Mouse (Mus musculus) embryonic stem cell, embryonic (primary cell): Measurements from ENCODE around the gene Stap2.

Experiments
- CTCF ChIA-PET, 4 experiments: fragments of 300-600 bp in 2 of 4; fragments of 350-600 bp in 2 of 4; sonication (Branson Sonifier 250); formaldehyde crosslinking; loops; one replicate each; lab custom pipeline; 2022; ENCODE audit warnings: inconsistent platforms in 2 of 4; lab: Charles Lee
- POLR2A ChIA-PET, 4 experiments: fragments of 300-600 bp in 2 of 4; fragments of 350-600 bp in 2 of 4; sonication (Branson Sonifier 250); formaldehyde crosslinking; loops; one replicate each; lab custom pipeline; 2022; ENCODE audit warnings: antibody characterized with exemption in 4 of 4, inconsistent platforms in 1 of 4; lab: Charles Lee

Stap2 gene

GRCm38 (mm10) chr17:56032127-56032733 is 26.8 kb upstream of the Stap2 start:
- CTCF ChIA-PET: interaction anchor here (0.6 to 3.0 kb wide), 12 partner anchors 14 to 650 kb away, joined by 3 to 14 read pairs (median 4); no protein-coding TSS in a partner anchor

GRCm38 (mm10) chr17:56031431-56031830 is 26.0 kb upstream of the Stap2 start:
- POLR2A ChIA-PET: interaction anchor here in 3 of 4 experiments (0.5 to 11.8 kb wide), 13 partner anchors 8 to 581 kb away, joined by 3 to 97 read pairs (median 9); partner anchors contain the start of genes Chaf1a (in 2 of the 3), Hdgfl2 (in 1 of the 3) and Ubxn6 (in 1 of the 3)
- CTCF ChIA-PET: interaction anchor here in 2 of 4 experiments (0.6 to 1.8 kb wide), 2 partner anchors 9 to 288 kb away, joined by 5 to 6 read pairs; partner anchors contain the start of gene Chaf1a (in 1 of the 2)

More at GRCm38 (mm10) chr17:56032127-56032733, 26.8 kb upstream of the Stap2 start:
- POLR2A ChIA-PET: interaction anchor here (0.6 to 11.8 kb wide), 24 partner anchors 8 to 619 kb away, joined by 3 to 97 read pairs (median 4); partner anchors contain the start of genes Chaf1a (in 2 of the 4), Yju2 (in 2 of the 4), Hdgfl2 (in 1 of the 4) and Shd (in 1 of the 4)

- ChIA-PET CTCF (interaction anchor here in 2 of 4 experiments (0.6 to 1.8 kb wide), 3 partner anchors 10 to 288 kb away, joined by 4 to 6 read pairs (median 5); partner anchors contain the start of gene Chaf1a (in 1 of the 2)), POLR2A (interaction anchor here in 3 of 4 experiments (0.5 to 11.8 kb wide), 13 partner anchors 10 to 581 kb away, joined by 3 to 97 read pairs (median 9); partner anchors contain the start of genes Chaf1a (in 1 of the 3) and Hdgfl2 (in 1 of the 3))
These were observed 25.5 kb upstream of the Stap2 start for GRCm38 (mm10) chr17:56030919-56031318.

- ChIA-PET POLR2A (interaction anchor here in 3 of 4 experiments (0.6 to 11.8 kb wide), 17 partner anchors 10 to 88 kb away, joined by 3 to 97 read pairs (median 6); partner anchors contain the start of genes Chaf1a (in 2 of the 3) and Hdgfl2 (in 1 of the 3)), CTCF (interaction anchor here in 2 of 4 experiments (0.9 to 1.8 kb wide), 3 partner anchors 10 to 12 kb away, joined by 4 to 5 read pairs (median 4); partner anchors contain the start of gene Chaf1a (in 1 of the 2))
These were observed 25.0 kb upstream of the Stap2 start for GRCm38 (mm10) chr17:56030238-56030870.

GRCm38 (mm10) chr17:56027801-56028441 is 22.5 kb upstream of the Stap2 start:
- POLR2A ChIA-PET: interaction anchor here (0.6 to 11.8 kb wide), 13 partner anchors 8 to 146 kb away, joined by 3 to 97 read pairs (median 7); partner anchors contain the start of genes Sh3gl1 (in 3 of the 4), Chaf1a (in 2 of the 4) and Hdgfl2 (in 1 of the 4)
- CTCF ChIA-PET: interaction anchor here in 3 of 4 experiments (0.6 to 2.3 kb wide), 8 partner anchors 8 to 173 kb away, joined by 3 to 8 read pairs (median 4); partner anchors contain the start of gene Sh3gl1 (in 3 of the 3)

- ChIA-PET POLR2A (interaction anchor here in 3 of 4 experiments (0.8 to 11.8 kb wide), 9 partner anchors 8 to 54 kb away, joined by 3 to 97 read pairs (median 4); partner anchors contain the start of genes Chaf1a (in 2 of the 3) and Sh3gl1 (in 1 of the 3)), CTCF (interaction anchor here in 1 of 4 experiments (1.0 to 1.4 kb wide), 2 partner anchors 10 to 17 kb away, joined by 3 to 7 read pairs; partner anchors contain the start of gene Sh3gl1)
These were observed 21.5 kb upstream of the Stap2 start for GRCm38 (mm10) chr17:56026881-56027280.

- ChIA-PET CTCF (interaction anchor here in 1 of 4 experiments (0.6 kb wide), 1 partner anchor 74 kb away, joined by 7 read pairs; the partner anchor contains the start of gene Ebi3), POLR2A (interaction anchor here in 3 of 4 experiments (0.6 to 11.8 kb wide), 8 partner anchors 8 to 55 kb away, joined by 3 to 97 read pairs (median 3); partner anchors contain the start of genes Fsd1 (in 1 of the 3) and Sh3gl1 (in 1 of the 3))
These were observed 20.9 kb upstream of the Stap2 start for GRCm38 (mm10) chr17:56026303-56026702.

- ChIA-PET CTCF (interaction anchor here in 2 of 4 experiments (1.0 to 1.1 kb wide), 2 partner anchors 14 to 40 kb away, joined by 3 to 6 read pairs; no protein-coding TSS in a partner anchor), POLR2A (interaction anchor here in 3 of 4 experiments (0.6 to 4.0 kb wide), 4 partner anchors 8 to 371 kb away, joined by 4 to 14 read pairs (median 5); partner anchors contain the start of gene Sh3gl1 (in 1 of the 3))
These were observed 19.5 kb upstream of the Stap2 start for GRCm38 (mm10) chr17:56024931-56025330.

GRCm38 (mm10) chr17:56024476-56024875 is 19.1 kb upstream of the Stap2 start:
- CTCF ChIA-PET: interaction anchor here in 3 of 4 experiments (1.0 to 1.4 kb wide), 3 partner anchors 14 to 48 kb away, joined by 3 to 6 read pairs (median 3); no protein-coding TSS in a partner anchor
- POLR2A ChIA-PET: interaction anchor here in 3 of 4 experiments (0.6 to 4.0 kb wide), 7 partner anchors 9 to 371 kb away, joined by 3 to 14 read pairs (median 4); partner anchors contain the start of genes Chaf1a (in 1 of the 3) and Sh3gl1 (in 1 of the 3)

- CTCF ChIA-PET: interaction anchor here in 2 of 4 experiments (1.4 to 1.6 kb wide), 2 partner anchors 13 to 47 kb away, joined by 3 to 5 read pairs; partner anchors contain the start of gene Sh3gl1 (in 1 of the 2)
- POLR2A ChIA-PET: interaction anchor here in 2 of 4 experiments (0.9 to 8.7 kb wide), 8 partner anchors 8 to 18 kb away, joined by 3 to 73 read pairs (median 4); partner anchors contain the start of genes Sh3gl1 (in 2 of the 2) and Chaf1a (in 1 of the 2)
These were observed 18.0 kb upstream of the Stap2 start for GRCm38 (mm10) chr17:56023386-56023785.

- POLR2A ChIA-PET: interaction anchor here in 2 of 4 experiments (1.0 to 8.7 kb wide), 5 partner anchors 8 to 14 kb away, joined by 3 to 73 read pairs (median 14); partner anchors contain the start of gene Sh3gl1 (in 2 of the 2)
These were observed 17.6 kb upstream of the Stap2 start for GRCm38 (mm10) chr17:56022989-56023290.

GRCm38 (mm10) chr17:56022131-56022988 is 17.0 kb upstream of the Stap2 start:
- POLR2A ChIA-PET: interaction anchor here in 2 of 4 experiments (1.5 to 8.7 kb wide), 6 partner anchors 9 to 63 kb away, joined by 4 to 73 read pairs (median 10); partner anchors contain the start of genes Hdgfl2 (in 1 of the 2), Sh3gl1 (in 1 of the 2) and Yju2 (in 1 of the 2)

More at GRCm38 (mm10) chr17:56022989-56023290, 17.6 kb upstream of the Stap2 start:
- CTCF ChIA-PET: interaction anchor here in 2 of 4 experiments (1.4 to 1.6 kb wide), 2 partner anchors 13 to 47 kb away, joined by 3 to 5 read pairs; partner anchors contain the start of gene Sh3gl1 (in 1 of the 2)

GRCm38 (mm10) chr17:56021161-56021910 is 16.0 kb upstream of the Stap2 start:
- ChIA-PET CTCF (interaction anchor here in 3 of 4 experiments (0.5 to 2.0 kb wide), 5 partner anchors 10 to 20 kb away, joined by 3 to 5 read pairs (median 5); partner anchors contain the start of gene Sh3gl1 (in 1 of the 3)), POLR2A (interaction anchor here in 3 of 4 experiments (0.7 to 8.7 kb wide), 14 partner anchors 8 to 62 kb away, joined by 3 to 73 read pairs (median 4); partner anchors contain the start of genes Sh3gl1 (in 2 of the 3), Chaf1a (in 1 of the 3), Hdgfl2 (in 1 of the 3) and Yju2 (in 1 of the 3))

More at GRCm38 (mm10) chr17:56022131-56022988, 17.0 kb upstream of the Stap2 start:
- CTCF ChIA-PET: interaction anchor here in 2 of 4 experiments (1.2 to 1.6 kb wide), 3 partner anchors 13 to 14 kb away, joined by 5 read pairs; partner anchors contain the start of gene Sh3gl1 (in 2 of the 2)
